Mouse (Mus musculus) hindbrain, embryonic 11.5 days (tissue): ENCODE results near the gene Tmem265. TPM values are rescaled to one million over a fixed set of nuclear protein-coding genes. Genes with fewer than 3 reads are reported as not detected.

Source experiments
- ATAC-seq: fragments of 200-750 bp; cut with Nextera tagmentation; 2 replicates; pipeline ENCODE4 v1.8.0; 2017; ENCODE audit warnings: mild to moderate bottlenecking, moderate TSS enrichment, moderate library complexity; ENCODE audit not compliant: low FRiP score
- DNase-seq: peaks from one replicate; pipeline ENCODE4 v3.0.0-alpha.2; 2015; ENCODE audit warnings: low spot score
- H3K27ac ChIP-seq: fragments of 300-500 bp; sonication (generic); 2 replicates; pipeline ENCODE4 v1.5.1; 2014; ENCODE audit warnings: mild to moderate bottlenecking, low read depth, low read length
- H3K27me3 ChIP-seq: fragments of 300-500 bp; sonication (generic); 2 replicates; pipeline ENCODE4 v1.6.1; 2014; ENCODE audit warnings: mild to moderate bottlenecking, low read length, moderate library complexity, mixed read lengths; ENCODE audit not compliant: control insufficient read depth, insufficient read depth
- H3K36me3 ChIP-seq: fragments of 300-500 bp; sonication (generic); 2 replicates; pipeline ENCODE4 v1.6.1; 2014; ENCODE audit warnings: mild to moderate bottlenecking, low read length, moderate library complexity, mixed read lengths; ENCODE audit not compliant: control insufficient read depth, insufficient read depth
- H3K4me1 ChIP-seq: fragments of 300-500 bp; sonication (generic); replicated peaks from 2 replicates; pipeline ENCODE4 v1.6.1; 2014; ENCODE audit warnings: low read length, mixed read lengths; ENCODE audit not compliant: control insufficient read depth, insufficient read depth
- H3K4me2 ChIP-seq: fragments of 300-500 bp; sonication (generic); replicated peaks from 2 replicates; pipeline ENCODE4 v1.6.1; 2014; ENCODE audit warnings: mild to moderate bottlenecking, low read depth, low read length
- H3K4me3 ChIP-seq: fragments of 300-500 bp; sonication (generic); 2 replicates; pipeline ENCODE4 v1.5.1; 2014; ENCODE audit warnings: low read depth, low read length
- H3K9ac ChIP-seq: fragments of 300-500 bp; sonication (generic); 2 replicates; pipeline ENCODE4 v1.6.1; 2014; ENCODE audit warnings: low read depth, low read length
- H3K9me3 ChIP-seq: fragments of 300-500 bp; sonication (generic); 2 replicates; pipeline ENCODE4 v1.6.1; 2016; ENCODE audit warnings: low read length; ENCODE audit not compliant: control insufficient read depth
- WGBS: fragments of 180-500 bp; shearing (Covaris S2); extraction: QIAGEN DNeasy Blood & Tissue Kit; methylation state at CpG from one replicate; pipeline ENCODE4 v1.1.7; 2014; 5-methylcytosine and 5-hydroxymethylcytosine counted together
- polyA plus RNA-seq: library from polyadenylated mRNA; unstranded; fragments of >200 nt; fragmentation: Nextera tagmentation; extraction: Ambion mirVana; gene quantifications from 2 replicates; pipeline ENCODE4 v1.2.1, GENCODE M21; 2014

Gene Tmem265
- polyA plus RNA-seq, result 7.7 and 8.6 TPM in 2 replicates

GRCm38 (mm10) chr7:127561340-127561858 lies at the start of gene Tmem265:
Tmem265 (plus strand) TSS chr7:127561390.
- Histone ChIP-seq H3K4me3 (no peak within 1 kb of the TSS), H3K4me1 (no peaks in the 10 kb centered on the region), H3K4me2 (no peak within 1 kb of the TSS), H3K27me3 (no peaks in the 10 kb centered on the region), H3K9ac (no peak within 1 kb of the TSS), H3K9me3 (no peaks in the 10 kb centered on the region), H3K27ac (no peak within 1 kb of the TSS), H3K36me3 (peaks cover 17% of the 10 kb centered on the region)
- no peak for DNase-seq
- WGBS, result 95% methylated on average over 5 of the region's 5 CpGs
- ATAC-seq, result no peak

- peak within 1 kb of the TSS; percentile 93 for H3K27ac ChIP-seq
- WGBS, result under 1% methylated on average over 34 of the region's 37 CpGs
- peak; percentile 97 for DNase-seq
- H3K9me3 ChIP-seq, result no peaks in the 10 kb centered on the region
- peak within 1 kb of the TSS; percentile 85 for H3K4me3 ChIP-seq
- H3K27me3 ChIP-seq, result no peaks in the 10 kb centered on the region
- ATAC-seq, result peak; percentile 98
- H3K9ac ChIP-seq, result peak within 1 kb of the TSS; percentile 72
- H3K4me1 ChIP-seq, result peaks cover 3% of the 10 kb centered on the region; the same call in 1 of the 2 replicates
- peak within 1 kb of the TSS; percentile 56 for H3K4me2 ChIP-seq
- peaks cover 3% of the 10 kb centered on the region; the same call in 1 of the 2 replicates for H3K36me3 ChIP-seq
These were observed 49.4 kb upstream of the Tmem265 start, which contains the start of gene Srcap for GRCm38 (mm10) chr7:127511808-127512230. Srcap (plus strand) TSS chr7:127511983.

- Histone ChIP-seq H3K27me3 (no peaks in the 10 kb centered on the region), H3K9ac (peak overlapping the region; percentile 72), H3K27ac (peak overlapping the region; percentile 93), H3K4me3 (peak overlapping the region; percentile 85), H3K9me3 (no peaks in the 10 kb centered on the region), H3K4me2 (peak overlapping the region; percentile 56), H3K36me3 (peaks cover 3% of the 10 kb centered on the region; the same call in 1 of the 2 replicates), H3K4me1 (peaks cover 3% of the 10 kb centered on the region; the same call in 1 of the 2 replicates)
- under 1% methylated on average over 62 of the region's 93 CpGs for WGBS
- DNase-seq (peak; percentile 96), ATAC-seq (peak; percentile 87)
These were observed 48.8 kb upstream of the Tmem265 start for GRCm38 (mm10) chr7:127512231-127513015.

DNA sequence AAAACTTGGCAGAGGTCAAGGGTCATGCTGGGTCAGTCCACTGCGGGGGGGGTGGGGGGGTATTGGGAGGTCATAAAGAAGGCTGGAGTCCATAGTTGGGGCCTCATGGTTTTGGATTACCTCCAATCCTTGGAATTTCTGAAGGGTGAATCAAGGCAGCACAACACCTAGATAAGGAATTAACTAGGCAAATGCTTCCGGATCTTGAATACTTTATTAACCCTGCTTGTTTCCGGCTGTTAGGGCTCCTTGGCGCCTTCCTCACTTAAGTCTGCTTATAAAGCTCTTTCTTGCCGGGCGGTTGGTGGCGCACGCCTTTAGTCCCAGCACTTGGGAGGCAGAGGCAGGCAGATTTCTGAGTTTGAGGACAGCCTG lies 48.2 kb upstream of the Tmem265 start:
- H3K9ac ChIP-seq, result peak overlapping the region; percentile 72
- peak overlapping the region; percentile 56 for H3K4me2 ChIP-seq
- H3K27ac ChIP-seq, result peak overlapping the region; percentile 93
- H3K9me3 ChIP-seq, result no peaks in the 10 kb centered on the region
- peaks cover 3% of the 10 kb centered on the region; the same call in 1 of the 2 replicates for H3K36me3 ChIP-seq
- ATAC-seq (0 out of 2 replicates have a peak, but pooled peaks have one; percentile 1), DNase-seq (no peak)
- peaks cover 3% of the 10 kb centered on the region; the same call in 1 of the 2 replicates for H3K4me1 ChIP-seq
- peak overlapping the region; percentile 85 for H3K4me3 ChIP-seq
- 52% methylated on average over 8 of the region's 8 CpGs for WGBS
- H3K27me3 ChIP-seq, result no peaks in the 10 kb centered on the region

DNA sequence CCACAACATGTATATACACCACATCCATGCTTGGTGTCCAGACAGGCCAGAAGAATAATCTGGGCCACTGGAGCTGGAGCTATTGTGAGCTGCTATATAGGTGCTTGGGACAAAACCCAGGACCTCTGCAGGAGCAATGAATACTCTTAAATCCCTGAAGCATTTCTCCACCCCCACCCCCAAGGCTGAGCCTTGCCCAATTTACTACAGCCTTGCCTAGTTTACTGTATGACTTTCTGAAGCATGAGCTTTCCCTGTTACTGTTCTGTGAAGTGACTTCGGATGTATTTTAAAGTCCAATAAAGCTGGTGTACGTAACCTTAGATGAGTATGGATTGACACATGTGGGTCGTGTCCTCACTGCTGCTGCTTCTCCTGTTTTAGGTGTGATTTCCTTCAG lies 47.4 kb upstream of the Tmem265 start:
- H3K27ac ChIP-seq, result no peak overlapping the region
- no peaks in the 10 kb centered on the region for H3K9me3 ChIP-seq
- no peaks in the 10 kb centered on the region for H3K27me3 ChIP-seq
- H3K4me1 ChIP-seq, result peaks cover 3% of the 10 kb centered on the region; the same call in 1 of the 2 replicates
- no peak for DNase-seq
- peaks cover 3% of the 10 kb centered on the region; the same call in 1 of the 2 replicates for H3K36me3 ChIP-seq
- ATAC-seq, result no peak
- no peak overlapping the region for H3K4me2 ChIP-seq
- WGBS, result 92% methylated on average over 3 of the region's 3 CpGs
- H3K9ac ChIP-seq, result no peak overlapping the region
- H3K4me3 ChIP-seq, result peak overlapping the region; percentile 85; the same call in 1 of the 2 replicates

DNA sequence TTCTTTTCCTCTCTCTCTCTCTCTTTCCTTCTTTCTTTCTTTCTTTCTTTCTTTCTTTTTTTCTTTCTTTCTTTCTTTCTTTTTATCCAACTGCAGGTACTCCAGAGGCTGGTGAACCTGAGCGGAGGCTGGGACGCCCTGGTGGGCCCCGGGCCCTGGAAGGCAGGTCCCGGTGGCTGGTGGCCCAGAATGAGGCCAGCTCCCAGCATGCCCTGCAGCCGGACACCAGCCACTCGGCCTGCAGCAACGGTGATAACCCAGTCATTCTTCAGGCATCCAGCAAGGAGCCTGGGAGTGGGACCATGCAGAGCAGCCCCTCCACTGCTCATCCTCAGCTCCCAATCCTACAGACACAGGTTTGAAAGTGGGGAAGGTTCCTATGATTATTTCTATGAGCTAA lies 45.3 kb upstream of the Tmem265 start:
- Histone ChIP-seq H3K9me3 (no peaks in the 10 kb centered on the region), H3K4me1 (peaks cover 3% of the 10 kb centered on the region; the same call in 1 of the 2 replicates), H3K27me3 (no peaks in the 10 kb centered on the region), H3K27ac (no peak overlapping the region), H3K9ac (no peak overlapping the region), H3K36me3 (peaks cover 10% of the 10 kb centered on the region; the same call in 1 of the 2 replicates), H3K4me2 (no peak overlapping the region), H3K4me3 (no peak overlapping the region)
- no peak for ATAC-seq
- WGBS, result 94% methylated on average over 7 of the region's 7 CpGs
- DNase-seq, result no peak

DNA sequence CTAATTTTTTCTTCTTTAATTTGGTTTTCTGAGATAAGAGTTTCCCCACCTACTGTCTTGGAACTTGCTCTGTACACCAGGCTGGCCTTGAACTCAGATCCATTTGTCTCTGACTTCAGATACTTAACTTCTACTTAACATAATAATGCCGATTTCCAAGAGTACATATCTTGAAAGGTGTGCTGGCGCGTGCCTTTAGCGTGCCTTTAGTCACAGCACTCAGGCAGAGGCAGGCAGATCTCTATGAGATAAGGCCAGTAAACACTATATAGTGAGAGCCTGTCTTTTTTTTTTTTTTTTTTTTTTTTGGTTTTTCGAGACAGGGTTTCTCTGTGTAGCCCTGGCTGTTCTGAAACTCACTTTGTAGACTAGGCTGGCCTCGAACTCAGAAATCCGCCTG lies 44.8 kb upstream of the Tmem265 start:
- Histone ChIP-seq H3K9ac (no peak overlapping the region), H3K4me3 (no peak overlapping the region), H3K36me3 (peaks cover 10% of the 10 kb centered on the region; the same call in 1 of the 2 replicates), H3K9me3 (no peaks in the 10 kb centered on the region), H3K27ac (no peak overlapping the region), H3K27me3 (no peaks in the 10 kb centered on the region), H3K4me2 (no peak overlapping the region), H3K4me1 (no peaks in the 10 kb centered on the region)
- no peak for ATAC-seq
- no peak for DNase-seq
- whole genome bisulfite sequencing, result 97% methylated on average over 6 of the region's 7 CpGs

- Histone ChIP-seq H3K27ac (no peak within 1 kb of the TSS), H3K4me2 (no peak within 1 kb of the TSS), H3K4me1 (no peaks in the 10 kb centered on the region), H3K4me3 (no peak within 1 kb of the TSS), H3K36me3 (peaks cover 14% of the 10 kb centered on the region; the same call in 1 of the 2 replicates), H3K27me3 (no peaks in the 10 kb centered on the region), H3K9me3 (no peaks in the 10 kb centered on the region), H3K9ac (no peak within 1 kb of the TSS)
- ATAC-seq (no peak), DNase-seq (no peak)
- 95% methylated on average over 3 of the region's 3 CpGs for WGBS
These were observed 41.9 kb upstream of the Tmem265 start, which contains the start of gene Gm42715 for GRCm38 (mm10) chr7:127519284-127519683. Gm42715 (plus strand) TSS chr7:127519584.
